Mouse (Mus musculus): ENCODE results near the gene Tmem199. TPM values are rescaled to one million over a fixed set of nuclear protein-coding genes. Genes with fewer than 3 reads are reported as not detected.

Tmem199 gene
- polyA plus RNA-seq, 1 experiment from 2014 or later: 54.1 TPM

DNA sequence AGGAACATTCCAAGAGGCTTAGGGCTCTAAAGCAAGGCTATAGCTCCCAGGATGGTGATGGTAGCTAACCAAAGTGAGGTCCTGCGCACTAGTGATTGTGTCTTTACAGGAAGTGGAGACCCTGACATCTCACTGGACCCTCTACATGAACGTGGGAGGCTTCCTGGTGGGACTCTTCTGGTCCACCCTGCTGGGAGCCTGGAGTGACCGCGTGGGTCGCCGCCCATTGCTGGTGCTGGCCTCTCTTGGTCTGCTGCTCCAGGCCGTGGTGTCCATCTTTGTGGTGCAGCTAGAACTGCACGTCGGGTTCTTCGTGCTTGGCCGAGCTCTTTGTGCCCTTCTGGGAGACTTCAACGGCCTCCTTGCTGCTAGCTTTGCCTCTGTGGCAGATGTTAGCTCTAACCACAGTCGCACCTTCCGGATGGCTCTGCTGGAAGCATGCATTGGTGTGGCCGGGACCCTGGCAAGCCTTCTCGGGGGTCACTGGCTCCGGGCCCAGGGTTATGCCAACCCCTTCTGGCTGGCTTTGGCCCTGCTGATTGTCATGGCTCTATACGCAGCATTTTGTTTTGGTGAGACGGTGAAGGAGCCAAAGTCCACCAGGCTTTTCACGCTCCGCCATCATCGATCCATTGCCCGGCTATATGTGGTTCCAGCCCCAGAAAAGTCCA, 45.6 kb downstream of the Tmem199 start:
- H3K36me3 ChIP-seq: no peaks in the 10 kb centered on the region
- ATAC-seq: 0 out of 2 replicates have a peak, but pooled peaks have one; percentile 6
- H3K4me3 ChIP-seq (replicated peaks): peak overlapping the region; percentile 68
- H3K27ac ChIP-seq: peak overlapping the region; percentile 89; the same call in 1 of the 2 replicates
- no peaks in the 10 kb centered on the region for H3K9me3 ChIP-seq
- 70% methylated on average over 23 of the region's 23 CpGs for WGBS
- H3K4me1 ChIP-seq (replicated peaks): peaks cover 15% of the 10 kb centered on the region
- H3K4me2 ChIP-seq (replicated peaks): peak overlapping the region; percentile 90
- H3K27me3 ChIP-seq (replicated peaks): no peaks in the 10 kb centered on the region
- peak overlapping the region; percentile 24; the same call in 1 of the 2 replicates for H3K9ac ChIP-seq

DNA sequence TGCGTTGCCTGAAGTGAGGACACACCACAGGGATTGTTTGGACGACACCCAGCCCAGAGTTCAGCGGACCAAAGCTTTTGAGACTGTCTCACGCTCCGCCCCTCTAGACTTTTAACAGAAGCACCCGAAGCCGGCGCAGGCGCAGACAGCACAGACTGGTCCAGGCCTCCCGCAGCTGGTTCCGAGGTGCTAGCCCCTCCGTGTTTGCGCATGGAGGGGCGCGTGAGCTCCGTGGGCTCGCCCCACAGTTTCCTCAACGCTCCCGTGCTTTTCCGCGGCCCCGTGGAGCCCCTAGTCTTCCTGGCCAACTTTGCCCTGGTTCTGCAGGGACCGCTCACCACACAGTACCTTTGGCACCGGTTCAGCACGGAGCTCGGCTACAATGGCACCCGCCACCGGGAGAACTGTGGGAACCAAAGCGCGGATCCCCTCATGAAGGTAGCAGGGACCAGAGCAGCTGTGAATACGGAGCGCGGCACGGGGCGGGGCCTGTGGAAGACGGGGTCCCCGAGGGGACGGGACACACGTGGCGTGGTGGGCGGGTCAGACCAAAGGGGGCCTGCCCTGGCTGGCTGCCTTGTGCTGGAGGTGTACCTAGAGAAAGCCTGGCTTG, 46.3 kb downstream of the Tmem199 start, which contains the start of gene Slc46a1:
Slc46a1 (plus strand) TSS at position 130 of the 613 bp plus-strand sequence.
- Histone ChIP-seq H3K27ac (peak within 1 kb of the TSS; percentile 89), H3K36me3 (no peaks in the 10 kb centered on the region), H3K4me2 (replicated peaks) (peak within 1 kb of the TSS; percentile 90), H3K4me1 (replicated peaks) (peaks cover 15% of the 10 kb centered on the region), H3K9ac (peak within 1 kb of the TSS; percentile 75), H3K4me3 (replicated peaks) (peak within 1 kb of the TSS; percentile 68), H3K9me3 (no peaks in the 10 kb centered on the region), H3K27me3 (replicated peaks) (no peaks in the 10 kb centered on the region)
- ATAC-seq: peak; percentile 93
- 0% methylated on average over 41 of the region's 41 CpGs for WGBS

DNA sequence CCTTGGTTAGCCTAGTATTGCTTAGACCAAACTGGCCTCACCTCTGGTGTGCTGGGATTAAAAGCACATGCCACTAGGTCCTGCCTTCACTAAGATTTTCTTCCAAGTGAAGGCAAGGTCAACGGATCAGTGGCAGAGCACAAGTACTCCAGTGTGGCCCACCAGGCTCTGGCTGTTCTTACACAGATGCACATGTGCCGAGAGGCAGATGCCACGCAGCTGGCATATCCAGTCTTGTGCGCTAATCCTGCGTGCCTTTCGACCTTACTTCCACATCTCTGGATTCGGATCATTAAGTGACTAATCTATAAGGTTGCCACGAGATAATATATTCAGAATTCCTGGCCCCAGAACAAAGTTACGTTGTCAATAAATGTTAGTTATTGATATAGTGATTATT, 46.9 kb downstream of the Tmem199 start:
- peak overlapping the region; percentile 68 for H3K4me3 ChIP-seq (replicated peaks)
- peaks cover 15% of the 10 kb centered on the region for H3K4me1 ChIP-seq (replicated peaks)
- ATAC-seq: no peak
- H3K9ac ChIP-seq: peak overlapping the region; percentile 75; the same call in 1 of the 2 replicates
- no peaks in the 10 kb centered on the region for H3K9me3 ChIP-seq
- no peaks in the 10 kb centered on the region for H3K27me3 ChIP-seq (replicated peaks)
- no peak overlapping the region; the same call in 1 of the 2 replicates for H3K27ac ChIP-seq
- WGBS: 31% methylated on average over 9 of the region's 9 CpGs
- no peaks in the 10 kb centered on the region for H3K36me3 ChIP-seq
- peak overlapping the region; percentile 90 for H3K4me2 ChIP-seq (replicated peaks)

DNA sequence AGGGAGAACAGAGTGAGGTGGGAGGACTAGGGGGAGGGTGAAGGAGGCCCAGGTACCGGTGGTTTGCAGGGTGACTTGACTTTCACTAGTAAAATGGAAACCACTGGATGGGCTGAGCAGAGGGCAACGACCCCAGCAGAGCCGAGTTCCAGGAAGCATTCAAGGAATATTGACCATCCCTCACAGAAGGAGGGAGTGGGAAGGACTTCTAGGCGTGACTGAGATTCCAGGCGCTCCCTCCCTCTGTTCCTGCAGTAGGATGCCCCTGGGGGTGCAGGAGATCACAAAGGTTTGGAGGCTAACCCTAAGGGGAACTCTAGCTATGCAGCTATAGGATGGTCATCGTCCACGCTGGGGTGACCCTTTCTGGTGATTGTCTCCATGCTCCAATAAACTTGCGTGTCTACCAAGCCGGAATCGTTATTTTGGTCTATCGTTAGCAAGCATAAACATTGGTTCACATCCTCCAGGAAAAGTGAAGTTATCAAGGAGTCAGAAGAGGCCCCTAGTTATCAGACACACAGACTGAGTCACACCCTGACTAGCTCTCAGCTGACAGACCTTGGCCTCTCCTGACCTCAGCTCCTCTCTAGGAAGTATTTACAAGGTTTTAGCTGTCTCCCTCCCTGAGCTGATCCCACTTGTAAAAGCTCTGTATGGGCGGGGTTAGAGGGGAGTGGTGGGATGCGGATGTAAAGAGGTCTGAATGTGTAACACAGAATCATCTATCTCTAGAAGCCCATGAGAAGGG, 48.5 kb downstream of the Tmem199 start:
- no peak overlapping the region for H3K4me3 ChIP-seq (replicated peaks)
- H3K9me3 ChIP-seq: no peaks in the 10 kb centered on the region
- no peak overlapping the region for H3K9ac ChIP-seq
- no peaks in the 10 kb centered on the region for H3K27me3 ChIP-seq (replicated peaks)
- no peak overlapping the region for H3K27ac ChIP-seq
- ATAC-seq: peak; percentile 52
- no peaks in the 10 kb centered on the region for H3K36me3 ChIP-seq
- H3K4me1 ChIP-seq (replicated peaks): peaks cover 15% of the 10 kb centered on the region
- peak overlapping the region; percentile 20 for H3K4me2 ChIP-seq (replicated peaks)
- 38% methylated on average over 13 of the region's 13 CpGs for WGBS

DNA sequence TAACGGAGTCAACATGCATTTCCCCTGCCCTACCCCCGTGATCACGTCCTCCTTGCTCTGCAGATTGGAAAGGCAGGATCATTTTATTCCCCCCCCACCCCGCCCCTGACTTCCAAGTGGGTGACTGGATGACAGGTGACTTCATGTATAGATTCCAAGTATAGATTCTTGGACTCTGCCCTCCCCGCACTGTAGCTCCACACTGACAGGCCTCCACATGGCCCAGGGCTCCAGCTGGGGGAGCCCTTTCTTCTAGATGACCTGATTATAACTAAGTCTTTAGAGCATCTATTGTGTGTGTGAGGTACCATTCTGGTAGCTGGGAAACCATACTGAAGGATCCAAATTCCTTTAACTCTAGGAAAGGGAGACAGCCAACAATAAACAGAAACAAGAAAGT, 49.3 kb downstream of the Tmem199 start:
- Histone ChIP-seq H3K9me3 (no peaks in the 10 kb centered on the region), H3K4me3 (replicated peaks) (no peak overlapping the region), H3K27ac (no peak overlapping the region), H3K27me3 (replicated peaks) (no peaks in the 10 kb centered on the region), H3K4me1 (replicated peaks) (peaks cover 15% of the 10 kb centered on the region), H3K9ac (no peak overlapping the region), H3K4me2 (replicated peaks) (0 out of 2 replicates have a peak overlapping the region, but pooled peaks have one; percentile 20), H3K36me3 (no peaks in the 10 kb centered on the region)
- WGBS: 61% methylated on average over 5 of the region's 5 CpGs
- ATAC-seq: peak; percentile 54; the same call in 1 of the 2 replicates

DNA sequence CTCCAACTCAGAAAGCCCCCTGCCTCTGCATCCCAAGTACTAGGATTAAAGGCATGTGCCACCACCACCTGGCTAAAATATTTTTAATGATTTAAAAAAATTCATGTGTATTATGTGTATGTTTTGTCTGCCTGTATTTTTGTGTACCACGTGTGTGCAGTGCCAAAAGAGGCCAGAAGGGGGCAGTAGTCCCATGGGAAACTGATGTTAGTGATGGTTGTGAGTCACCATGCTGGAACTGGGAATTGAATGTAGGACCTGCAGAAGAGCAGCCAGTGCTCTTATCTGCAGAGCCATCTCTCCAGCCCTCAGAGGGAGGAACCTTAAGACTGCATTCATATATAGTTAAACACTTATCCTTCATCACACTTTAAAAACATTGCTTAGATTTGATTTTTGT, 50.1 kb downstream of the Tmem199 start:
- Histone ChIP-seq H3K9ac (no peak overlapping the region), H3K4me1 (replicated peaks) (peaks cover 15% of the 10 kb centered on the region), H3K36me3 (no peaks in the 10 kb centered on the region), H3K27ac (no peak overlapping the region), H3K27me3 (replicated peaks) (no peaks in the 10 kb centered on the region), H3K4me2 (replicated peaks) (no peak overlapping the region), H3K9me3 (no peaks in the 10 kb centered on the region), H3K4me3 (replicated peaks) (no peak overlapping the region)
- no peak for ATAC-seq
- 75% methylated on average over 1 of the region's 1 CpGs for WGBS

DNA sequence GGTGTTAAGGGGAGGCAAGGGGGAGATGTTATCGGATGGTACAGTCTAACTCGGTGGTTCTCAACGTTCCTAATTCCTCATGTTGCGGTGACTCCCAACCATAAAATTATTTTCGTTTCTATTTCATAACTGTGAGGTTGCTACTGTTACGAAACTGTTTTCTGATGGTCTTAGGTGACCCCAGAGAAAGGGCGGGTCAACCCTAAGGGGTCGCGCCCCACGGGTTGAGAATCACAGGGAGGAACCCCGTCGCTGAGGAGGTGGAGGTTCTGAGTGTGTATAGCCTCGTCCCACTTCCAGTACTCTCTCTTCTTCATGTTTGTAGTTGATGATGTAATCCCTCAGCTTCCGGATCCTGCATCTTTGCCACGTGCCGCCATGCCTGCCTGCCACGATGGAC, 53.2 kb downstream of the Tmem199 start:
- H3K4me3 ChIP-seq (replicated peaks): no peak overlapping the region
- WGBS: 84% methylated on average over 17 of the region's 17 CpGs
- no peak overlapping the region for H3K4me2 ChIP-seq (replicated peaks)
- no peaks in the 10 kb centered on the region for H3K36me3 ChIP-seq
- peaks cover 4% of the 10 kb centered on the region; the same call in 1 of the 2 replicates for H3K4me1 ChIP-seq (replicated peaks)
- no peak overlapping the region for H3K27ac ChIP-seq
- no peaks in the 10 kb centered on the region for H3K9me3 ChIP-seq
- no peak overlapping the region for H3K9ac ChIP-seq
- no peaks in the 10 kb centered on the region for H3K27me3 ChIP-seq (replicated peaks)
- ATAC-seq: no peak

Other genes with a start within 250 kb of the Tmem199 start
- 0.16 and 0.33 TPM in 2 replicates for gene BC030499, start 221.3 kb downstream of the Tmem199 start, polyA plus RNA-seq (2015; fragmentation: Nextera tagmentation; extraction: Ambion mirVana)
- gene Spag5, start 210.6 kb downstream of the Tmem199 start, polyA plus RNA-seq (2015; fragmentation: Nextera tagmentation; extraction: Ambion mirVana): 26.8 and 28.3 TPM in 2 replicates
- gene Aldoc, start 189.2 kb downstream of the Tmem199 start, polyA plus RNA-seq (2015; fragmentation: Nextera tagmentation; extraction: Ambion mirVana): 23.1 and 29.0 TPM in 2 replicates
- gene Pigs, start 183.8 kb downstream of the Tmem199 start, polyA plus RNA-seq (2015; fragmentation: Nextera tagmentation; extraction: Ambion mirVana): 78.6 and 85.0 TPM in 2 replicates
- gene Unc119, start 168.7 kb downstream of the Tmem199 start, polyA plus RNA-seq (2015; fragmentation: Nextera tagmentation; extraction: Ambion mirVana): 33.5 and 34.6 TPM in 2 replicates
- not detected in 2 replicates for gene Foxn1, start 125.6 kb downstream of the Tmem199 start, polyA plus RNA-seq (2015; fragmentation: Nextera tagmentation; extraction: Ambion mirVana)
- 1.3 and 2.5 TPM in 2 replicates for gene Slc13a2, start 90.0 kb downstream of the Tmem199 start, polyA plus RNA-seq (2015; fragmentation: Nextera tagmentation; extraction: Ambion mirVana)
- gene Slc46a1, start 46.5 kb downstream of the Tmem199 start, polyA plus RNA-seq (2015; fragmentation: Nextera tagmentation; extraction: Ambion mirVana): 12.2 and 13.3 TPM in 2 replicates
- 2.1 and 2.7 TPM in 2 replicates for gene Sarm1, start 14.4 kb downstream of the Tmem199 start, polyA plus RNA-seq (2015; fragmentation: Nextera tagmentation; extraction: Ambion mirVana)
- 22.4 and 34.2 TPM in 2 replicates for gene Vtn, start 13.1 kb downstream of the Tmem199 start, polyA plus RNA-seq (2015; fragmentation: Nextera tagmentation; extraction: Ambion mirVana)
- gene Sebox, start 8.7 kb downstream of the Tmem199 start, polyA plus RNA-seq (2015; fragmentation: Nextera tagmentation; extraction: Ambion mirVana): not detected in 2 replicates
- 147 and 149 TPM in 2 replicates for gene Poldip2, start within 50 bp of the Tmem199 start, polyA plus RNA-seq (2015; fragmentation: Nextera tagmentation; extraction: Ambion mirVana)
- 81.2 and 82.2 TPM in 2 replicates for gene Tnfaip1, start 24.2 kb upstream of the Tmem199 start, polyA plus RNA-seq (2015; fragmentation: Nextera tagmentation; extraction: Ambion mirVana)
- gene Ift20, start 24.2 kb upstream of the Tmem199 start, polyA plus RNA-seq (2015; fragmentation: Nextera tagmentation; extraction: Ambion mirVana): 126 and 137 TPM in 2 replicates
- gene Tmem97, start 38.6 kb upstream of the Tmem199 start, polyA plus RNA-seq (2015; fragmentation: Nextera tagmentation; extraction: Ambion mirVana): 182 and 269 TPM in 2 replicates
- gene Nlk, start 185.2 kb upstream of the Tmem199 start, polyA plus RNA-seq (2015; fragmentation: Nextera tagmentation; extraction: Ambion mirVana): 9.9 and 10.3 TPM in 2 replicates
- gene Ccnq, start 239.6 kb upstream of the Tmem199 start, polyA plus RNA-seq (2015; fragmentation: Nextera tagmentation; extraction: Ambion mirVana): 39.8 and 40.6 TPM in 2 replicates